Mouse (Mus musculus) adrenal gland, postnatal 10 days (tissue): Measurements from ENCODE around the gene Smc3. TPM values are rescaled to one million over a fixed set of nuclear protein-coding genes. Genes with fewer than 3 reads are reported as not detected.

Source experiments
- total RNA-seq, 2 experiments: library from RNA; stranded (reverse); gene quantifications; 2 replicates each; pipeline ENCODE4 v1.2.3; 2021

The Smc3 gene
- total RNA-seq, 2 experiments from 2014 or later: 29.6 to 39.0 TPM

Other genes with a start within 250 kb of the Smc3 start
- not detected for gene Gm10197, start 228.6 kb upstream of the Smc3 start, total RNA-seq
- gene Smndc1, start 209.8 kb upstream of the Smc3 start, total RNA-seq: 10 to 100 TPM; 37.5 to 38.5 TPM
- 10 to 100 TPM in 1 of 2 experiments, 1 to 10 TPM in 1; 6.2 to 11.0 TPM for gene Dusp5, start 71.3 kb upstream of the Smc3 start, total RNA-seq
- 10 to 100 TPM; 76.4 to 81.0 TPM for gene Nutf2-ps1, start 11.3 kb upstream of the Smc3 start, total RNA-seq
- gene Rbm20, start 76.9 kb downstream of the Smc3 start, total RNA-seq: 1 to 10 TPM; 1.7 to 7.6 TPM